26 mouse cellular contexts compared by ENCODE assay signal in genomic region chr3:41328828-41329227, GRCm38 (mm10).
"Had no signal": no experiment of that assay in that cellular context is flagged by ENCODE, and none has a peak within 500 bp of the region (broad histone marks: within the 10 kb centered on the region; RNA-seq: fewer than 3 reads in every experiment).

No protein-coding gene starts in this region.

- ATAC-seq: hindbrain, embryonic 16.5 days; inflammation-experienced regulatory T-cells, adult 6 months; intestine, embryonic 15.5 days; intestine, postnatal 0 days; liver, embryonic 12.5 days had no signal

- DNase-seq: gastrocnemius, postnatal 14 days; gastrocnemius, postnatal 36 days; heart, adult 18-20 months; heart, postnatal 14 days; kidney, adult 18-20 months; kidney, adult 9 months; kidney, postnatal 14 days; kidney, postnatal 36 days; layer of hippocampus, adult 9-11 months; layer of hippocampus, postnatal 36 days; lung, adult 18-20 months had no signal

- H3K27ac ChIP-seq: heart, embryonic 13.5 days; heart, embryonic 15.5 days; hindbrain, embryonic 10.5 days; hindbrain, embryonic 12.5 days; hindbrain, embryonic 14.5 days; intestine, embryonic 15.5 days; kidney, embryonic 15.5 days; kidney, postnatal 0 days; limb, embryonic 13.5 days; limb, embryonic 15.5 days; liver, embryonic 12.5 days; liver, embryonic 14.5 days had no signal

- H3K4me3 ChIP-seq: heart, embryonic 13.5 days; heart, embryonic 15.5 days; hindbrain, embryonic 10.5 days; hindbrain, embryonic 12.5 days; intestine, embryonic 15.5 days; kidney, embryonic 15.5 days; limb, embryonic 13.5 days; limb, embryonic 15.5 days; liver, embryonic 12.5 days had no signal
